12 mouse cellular contexts compared by ENCODE assay signal in the genomic region with DNA sequence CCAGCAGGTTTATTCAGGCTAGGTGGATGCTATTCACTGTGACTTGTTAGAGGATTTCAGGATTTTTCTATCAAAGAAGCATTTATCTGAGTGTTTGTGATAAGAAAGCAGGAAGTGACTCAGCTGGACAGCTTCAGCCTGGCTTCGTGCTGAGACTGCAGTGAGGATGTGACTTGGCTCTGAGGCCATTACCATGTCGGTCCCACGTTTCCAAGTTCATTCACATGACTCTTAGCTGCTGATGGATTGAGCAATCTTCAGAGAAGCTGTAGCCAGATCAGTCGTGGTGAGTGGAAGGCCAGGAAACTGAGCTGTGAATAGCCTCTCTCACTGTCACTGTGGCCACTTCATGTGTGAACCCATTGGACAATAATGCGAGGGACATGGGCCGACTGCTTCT.
DNase-seq lines count a peak whose midpoint lies in the region; ATAC-seq and TF ChIP-seq lines count a peak whose summit lies in the region.
"Had no signal": no experiment of that assay in that cellular context is flagged by ENCODE, and none has a peak within 500 bp of the region (broad histone marks: within the 10 kb centered on the region; RNA-seq: fewer than 3 reads in every experiment).

No protein-coding gene starts in this region.

- no peaks in the 10 kb centered on the region for H3K4me1 ChIP-seq in liver, adult 2 months (ENCODE audit: control insufficient read depth, insufficient read depth, low read length)
- no peaks in the 10 kb centered on the region for H3K4me1 ChIP-seq in liver, embryonic 11.5 days (replicated peaks; ENCODE audit: control insufficient read depth, insufficient read depth, low read length)
- H3K4me1 ChIP-seq: forebrain, embryonic 10.5 days had no signal

- H3K27ac ChIP-seq in liver, adult 2 months (replicated peaks; ENCODE audit: insufficient read depth, low read depth, low read length): no peak overlapping the region
- no peak overlapping the region for H3K27ac ChIP-seq in liver, embryonic 11.5 days (ENCODE audit: low read depth, low read length)
- H3K27ac ChIP-seq: forebrain, embryonic 10.5 days had no signal

- no peaks in the 10 kb centered on the region for H3K36me3 ChIP-seq in liver, adult 2 months (ENCODE audit: control insufficient read depth, insufficient read depth, low read length)
- no peaks in the 10 kb centered on the region for H3K36me3 ChIP-seq in liver, embryonic 11.5 days (ENCODE audit: control insufficient read depth, insufficient read depth, low read length)
- H3K36me3 ChIP-seq: forebrain, embryonic 10.5 days had no signal

- H3K79me2 ChIP-seq in liver, adult 2 months (ENCODE audit: control insufficient read depth, insufficient read depth, low read length): no peaks in the 10 kb centered on the region

- H3K9ac ChIP-seq in liver, adult 2 months (ENCODE audit: low read depth, low read length): no peak overlapping the region
- no peak overlapping the region for H3K9ac ChIP-seq in liver, embryonic 11.5 days (ENCODE audit: low read depth, low read length)

- 49% methylated on average over 6 of the region's 6 CpGs for WGBS in liver, adult 2 months
- WGBS in liver, embryonic 11.5 days: 52% methylated on average over 6 of the region's 6 CpGs

- DNase-seq in adrenal gland, adult 8-10 months: peak; percentile 1
- no peak for DNase-seq in adrenal gland, postnatal 4 days (ENCODE audit: low spot score in 2 of 2)
- DNase-seq in liver, adult 2 months (ENCODE audit: extremely low read depth, low read depth, low spot score): peak; percentile 64
- no peak for DNase-seq in liver, embryonic 11.5 days (ENCODE audit: low spot score)
- peak; percentile 3 to 18 for DNase-seq in kidney, postnatal 36 days
- DNase-seq in yolk sac, embryonic 10.5 days (ENCODE audit: low spot score): no peak
- DNase-seq in right cerebral cortex, postnatal 36 days (ENCODE audit: low spot score in 2 of 2): no peak
- DNase-seq: B cell, adult 2 months had no signal

- TF ChIP-seq POLR2A in liver, adult 2 months (IDR thresholded peaks at IDR 0.05; ENCODE audit: extremely low read depth, insufficient read depth, low read length): no peak

- no peak overlapping the region for H3K4me3 ChIP-seq in liver, adult 2 months (ENCODE audit: insufficient read depth, low read depth, low read length)
- no peak overlapping the region for H3K4me3 ChIP-seq in liver, embryonic 11.5 days (ENCODE audit: low read depth, low read length)
- H3K4me3 ChIP-seq: forebrain, embryonic 10.5 days; megakaryocyte, embryonic 14.5 days; myocyte had no signal

- TF ChIP-seq CTCF in liver, adult 2 months (IDR thresholded peaks at IDR 0.05; ENCODE audit: low read depth, low read length): no peak

- H3K27me3 ChIP-seq in liver, adult 2 months (ENCODE audit: control insufficient read depth, insufficient read depth, low read length): no peaks in the 10 kb centered on the region
- H3K27me3 ChIP-seq in liver, embryonic 11.5 days (replicated peaks; ENCODE audit: control insufficient read depth, insufficient read depth, low read length): no peaks in the 10 kb centered on the region
- H3K27me3 ChIP-seq: megakaryocyte, embryonic 14.5 days had no signal

- H3K9me3 ChIP-seq in liver, embryonic 11.5 days (ENCODE audit: control insufficient read depth, low read length): no peaks in the 10 kb centered on the region
- H3K9me3 ChIP-seq: forebrain, embryonic 10.5 days; megakaryocyte, embryonic 14.5 days had no signal

- H3K4me2 ChIP-seq in liver, embryonic 11.5 days: no peak overlapping the region

- no peak for ATAC-seq in liver, embryonic 11.5 days (replicated peaks; ENCODE audit: low FRiP score)
- peak; percentile 56 for ATAC-seq in common myeloid progenitor, adult 5-6 weeks (replicated peaks; ENCODE audit: low read depth, poor library complexity, severe bottlenecking)

Comparison
In these comparisons a context has a peak if more than half of its experiments do, and no peak if none do; other contexts are left out.
1. DNase-seq: peak in adrenal gland, adult 8-10 months (single experiment), liver, adult 2 months (single experiment) and kidney, postnatal 36 days (2 of 2); none in adrenal gland, postnatal 4 days (0 of 2), liver, embryonic 11.5 days (single experiment), yolk sac, embryonic 10.5 days (single experiment) and right cerebral cortex, postnatal 36 days (0 of 2).